Mouse (Mus musculus) megakaryocyte, embryonic 14.5 days (primary cell): ENCODE measurements around the gene Noa1.

ENCODE experiments used
- FLI1 ChIP-seq: IDR thresholded peaks from 2 replicates; pipeline ENCODE4 v1.6.1; 2012; ENCODE audit warnings: low read length, inconsistent platforms, mixed read lengths
- GATA1 ChIP-seq: IDR thresholded peaks from 3 replicates; pipeline ENCODE4 v1.6.1; 2012; ENCODE audit warnings: mixed read lengths, low read length, inconsistent platforms, borderline replicate concordance

GRCm38 (mm10) chr5:77289686-77290085, 20.2 kb downstream of the Noa1 start:
- TF ChIP-seq GATA1, result no peak
- TF ChIP-seq FLI1, result no peak
